Mouse (Mus musculus): ENCODE measurements around the gene Impg1.

DNA sequence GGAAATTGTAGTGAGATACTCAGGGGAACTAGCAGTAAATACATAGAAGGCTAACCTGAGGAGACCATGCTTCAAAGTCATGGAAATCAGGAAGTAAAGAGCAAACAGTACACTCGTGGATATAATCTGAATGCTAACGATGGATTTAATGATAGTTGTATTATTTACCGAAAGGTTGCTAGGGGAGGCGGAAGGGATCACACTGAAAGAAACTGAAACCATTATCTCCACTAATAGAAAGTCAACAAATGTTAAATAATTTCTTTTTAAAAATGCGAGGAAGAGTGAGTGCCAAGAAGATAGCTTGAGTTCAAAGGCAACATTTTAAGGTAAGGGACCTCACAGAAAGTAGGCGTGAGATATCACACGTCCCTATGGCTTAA, 114.0 kb downstream of the Impg1 start:
- TF ChIP-seq CTCF (conservative IDR thresholded peaks at IDR 0.05; ENCODE audit: insufficient read depth, insufficient read length, low read depth, low read length) (no peak), POLR2A (IDR thresholded peaks at IDR 0.05; ENCODE audit: low read depth, low read length) (no peak)
